Mouse (Mus musculus) bone marrow, adult 2 months (tissue): ENCODE data around the gene Frem2. TPM values are rescaled to one million over a fixed set of nuclear protein-coding genes. Genes with fewer than 3 reads are reported as not detected.

Source experiments
- H3K27ac ChIP-seq: fragments of 200-500 bp; 2 replicates; pipeline ENCODE4 v1.5.1; 2012; ENCODE audit warnings: low read depth, mild to moderate bottlenecking, control low read depth, inconsistent platforms, low read length; ENCODE audit not compliant: control insufficient read depth, poor library complexity, insufficient read depth
- H3K4me1 ChIP-seq: fragments of 200-500 bp; 2 replicates; pipeline ENCODE4 v1.6.1; 2011; ENCODE audit warnings: low read length; ENCODE audit not compliant: control insufficient read depth, insufficient read depth
- H3K4me3 ChIP-seq: fragments of 200-500 bp; replicated peaks from 2 replicates; pipeline ENCODE3; 2011; ENCODE audit warnings: mild to moderate bottlenecking, low read depth, low read length, control low read depth; ENCODE audit not compliant: control insufficient read depth
- CTCF ChIP-seq: fragments of 200-500 bp; IDR thresholded peaks from 2 replicates; pipeline ENCODE4 v1.5.1; 2011; ENCODE audit warnings: low read length, control low read depth; ENCODE audit not compliant: control insufficient read depth, insufficient read depth
- POLR2A ChIP-seq: fragments of 200-500 bp; IDR thresholded peaks from 2 replicates; pipeline ENCODE4 v1.6.1; 2011; ENCODE audit warnings: low read depth, mild to moderate bottlenecking, control low read depth, low read length, borderline replicate concordance; ENCODE audit not compliant: control insufficient read depth
- WGBS: fragments of 180-500 bp; shearing (Covaris S2); methylation state at CpG from one replicate; pipeline ENCODE4 v1.1.7; 2018; 5-methylcytosine and 5-hydroxymethylcytosine counted together
- polyA plus RNA-seq: library from polyadenylated mRNA; stranded (reverse); fragments of >200 nt; gene quantifications from 2 replicates; pipeline ENCODE4 v1.2.4, GENCODE M21; 2011; ENCODE audit warnings: low replicate concordance; ENCODE audit not compliant: missing spikeins, insufficient read depth, insufficient read length

The Frem2 gene
- polyA plus RNA-seq, 1 experiment = 0.22 TPM

DNA sequence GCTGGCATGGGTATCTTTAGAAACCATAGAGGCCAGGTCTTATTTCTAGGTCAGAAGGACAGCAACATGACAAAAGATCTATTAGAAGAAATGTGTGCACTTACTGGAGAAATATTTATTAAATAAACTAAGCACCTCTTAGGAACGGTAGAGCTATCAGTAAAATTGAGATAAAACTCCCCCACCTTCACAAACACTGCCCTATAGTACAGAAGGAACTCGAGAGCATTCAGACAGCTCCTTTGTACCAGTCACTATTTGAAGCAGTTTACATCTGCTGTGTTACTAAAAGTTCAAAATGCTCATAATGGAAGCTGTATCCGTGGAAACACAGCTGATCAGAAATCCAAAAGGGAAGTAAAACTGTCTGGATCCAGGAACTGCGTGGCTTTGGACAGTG is 26.5 kb downstream of the Frem2 start:
- H3K4me3 ChIP-seq = no peak overlapping the region
- TF ChIP-seq POLR2A (no peak), CTCF (no peak)
- 71% methylated on average over 4 of the region's 4 CpGs for WGBS
- H3K27ac ChIP-seq = no peak overlapping the region
- no peaks in the 10 kb centered on the region for H3K4me1 ChIP-seq

GRCm38 (mm10) chr3:53629966-53630365 is 27.2 kb downstream of the Frem2 start:
- 58% methylated on average over 5 of the region's 5 CpGs for WGBS
- Histone ChIP-seq H3K27ac (no peak overlapping the region), H3K4me3 (no peak overlapping the region), H3K4me1 (no peaks in the 10 kb centered on the region)
- TF ChIP-seq CTCF (no peak), POLR2A (no peak)

DNA sequence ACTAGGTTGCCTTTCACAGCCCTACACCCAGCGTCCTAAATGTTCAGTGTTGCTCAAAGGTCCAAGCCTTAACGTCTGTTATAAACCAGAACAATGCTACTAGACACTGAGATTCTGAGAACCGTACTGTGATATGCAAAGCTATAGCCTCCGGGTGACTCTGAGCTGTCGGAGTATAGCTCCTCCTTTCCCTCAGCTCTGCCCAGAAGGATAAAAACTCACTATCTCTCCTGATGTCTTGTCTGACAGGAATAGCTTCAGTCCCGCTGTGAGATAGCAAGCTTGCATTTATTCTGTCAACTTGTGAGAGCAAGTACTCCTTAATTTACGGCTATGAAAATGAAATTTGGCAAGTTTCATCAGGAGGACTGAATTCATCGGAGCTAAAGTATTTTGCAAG is 33.9 kb downstream of the Frem2 start:
- 80% methylated on average over 8 of the region's 8 CpGs for WGBS
- Histone ChIP-seq H3K4me1 (no peaks in the 10 kb centered on the region), H3K27ac (no peak overlapping the region), H3K4me3 (no peak overlapping the region)
- TF ChIP-seq POLR2A (no peak), CTCF (no peak)

DNA sequence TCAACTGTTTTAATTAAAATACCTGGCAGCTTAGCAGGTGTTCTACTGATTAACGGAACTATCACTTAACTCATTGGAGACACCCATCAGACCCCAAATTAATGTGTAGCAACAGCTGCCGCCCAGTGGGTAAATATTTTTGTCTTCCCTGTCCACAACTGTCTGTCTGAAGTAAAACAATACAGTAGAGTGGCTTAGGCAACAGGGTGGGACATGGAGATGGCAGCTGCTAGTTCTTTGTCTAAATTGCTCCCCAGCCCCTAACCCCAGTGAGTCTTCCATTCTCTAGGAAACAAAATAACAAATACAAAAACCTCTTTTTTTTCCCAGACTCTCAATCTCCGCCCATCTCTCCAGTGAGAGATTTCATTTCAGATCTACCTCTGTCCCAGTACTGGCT is 36.2 kb downstream of the Frem2 start:
- no peak for TF ChIP-seq CTCF
- no peak for TF ChIP-seq POLR2A
- no peaks in the 10 kb centered on the region for H3K4me1 ChIP-seq
- WGBS = 78% methylated on average over 3 of the region's 3 CpGs
- H3K4me3 ChIP-seq = no peak overlapping the region
- no peak overlapping the region for H3K27ac ChIP-seq

DNA sequence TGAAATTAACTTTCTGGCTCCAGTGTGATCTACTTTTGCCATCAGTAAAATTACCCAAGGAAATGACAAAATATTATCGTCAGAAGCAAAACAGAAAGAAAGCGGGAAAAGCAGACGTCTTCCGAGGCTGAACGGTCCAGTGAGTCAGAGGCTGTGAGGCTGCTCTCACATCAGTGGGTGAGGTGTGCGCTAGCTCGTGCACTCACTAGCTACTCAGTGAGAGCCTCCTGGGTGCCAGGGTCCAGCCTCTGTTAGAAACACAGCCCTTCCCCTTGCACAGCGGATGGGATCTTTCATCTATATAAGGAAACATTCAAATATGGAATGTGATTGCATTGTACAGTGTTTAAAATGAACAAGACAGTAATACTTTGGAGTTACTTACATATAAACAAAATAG is 36.8 kb downstream of the Frem2 start:
- H3K4me1 ChIP-seq = no peaks in the 10 kb centered on the region
- 88% methylated on average over 8 of the region's 8 CpGs for WGBS
- TF ChIP-seq CTCF (no peak), POLR2A (no peak)
- no peak overlapping the region for H3K27ac ChIP-seq
- H3K4me3 ChIP-seq = no peak overlapping the region

DNA sequence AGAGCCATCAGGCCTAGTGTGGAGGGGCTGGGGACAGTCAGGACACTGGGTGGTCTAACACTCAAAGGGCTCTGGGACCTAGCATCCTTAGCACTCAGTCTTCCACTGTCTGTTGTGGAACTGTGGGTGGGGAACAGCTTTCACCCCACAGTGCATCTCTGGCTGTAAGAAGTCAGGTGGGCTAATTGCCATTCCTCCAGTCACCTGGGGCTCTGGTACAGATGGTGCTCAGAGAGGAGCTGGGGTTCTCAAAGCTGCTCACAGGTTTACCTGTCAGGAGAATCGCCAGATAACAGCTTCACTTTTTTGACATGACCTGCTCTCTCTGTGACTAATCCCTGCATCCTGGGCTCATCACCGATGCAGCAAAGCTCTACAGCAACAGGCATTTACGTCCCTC is 46.0 kb downstream of the Frem2 start:
- no peak for TF ChIP-seq CTCF
- Histone ChIP-seq H3K4me1 (no peaks in the 10 kb centered on the region), H3K27ac (no peak overlapping the region), H3K4me3 (no peak overlapping the region)
- WGBS = 74% methylated on average over 3 of the region's 3 CpGs

DNA sequence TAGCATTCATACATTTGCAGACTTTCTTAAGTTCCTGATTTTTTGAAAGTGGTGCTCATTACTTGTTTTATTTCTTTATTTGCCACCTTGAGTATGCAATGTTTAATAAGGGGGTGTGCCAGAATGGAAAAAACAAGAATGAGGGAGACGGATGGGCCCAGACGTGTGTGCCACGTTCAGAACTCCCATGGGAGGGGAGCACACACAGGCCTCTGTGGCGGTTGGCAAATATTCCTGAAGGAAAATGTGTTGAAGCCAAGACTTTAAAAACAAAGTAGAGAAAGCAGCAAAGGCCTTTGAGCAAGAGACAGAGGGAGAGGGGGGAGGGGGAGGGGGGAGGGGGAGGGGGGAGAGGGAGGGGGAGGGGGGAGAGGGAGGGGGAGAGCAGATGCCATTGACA is 47.3 kb downstream of the Frem2 start:
- no peak for TF ChIP-seq CTCF
- TF ChIP-seq POLR2A = no peak
- 77% methylated on average over 4 of the region's 4 CpGs for WGBS
- H3K4me3 ChIP-seq = no peak overlapping the region
- H3K4me1 ChIP-seq = no peaks in the 10 kb centered on the region
- no peak overlapping the region for H3K27ac ChIP-seq

DNA sequence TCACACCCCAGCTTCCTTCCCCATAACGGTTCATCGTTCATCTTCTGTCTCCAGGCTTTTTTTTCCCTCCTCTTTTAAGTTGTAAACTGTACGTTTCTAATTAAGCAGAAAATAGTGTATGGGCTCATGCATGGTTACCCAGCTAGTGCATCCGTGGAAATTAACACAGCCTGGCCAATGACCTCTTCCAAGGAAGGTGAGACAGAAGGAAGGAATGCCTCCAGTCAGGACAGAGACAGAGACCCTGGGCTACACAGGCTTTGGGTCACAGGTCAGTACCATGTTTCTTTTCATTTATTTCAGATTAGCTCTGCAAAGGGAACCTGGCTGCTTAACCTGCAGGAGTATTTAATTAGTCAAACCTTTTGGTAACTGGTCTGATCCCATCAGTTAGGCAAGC is 57.0 kb downstream of the Frem2 start:
- 51% methylated on average over 4 of the region's 4 CpGs for WGBS
- Histone ChIP-seq H3K4me1 (no peaks in the 10 kb centered on the region), H3K27ac (no peak overlapping the region), H3K4me3 (no peak overlapping the region)
- TF ChIP-seq POLR2A (no peak), CTCF (no peak)

- Histone ChIP-seq H3K4me3 (no peak overlapping the region), H3K4me1 (no peaks in the 10 kb centered on the region), H3K27ac (no peak overlapping the region)
- 66% methylated on average over 7 of the region's 7 CpGs for WGBS
- TF ChIP-seq CTCF (no peak), POLR2A (no peak)
These were observed 57.8 kb downstream of the Frem2 start for GRCm38 (mm10) chr3:53599315-53599714.

DNA sequence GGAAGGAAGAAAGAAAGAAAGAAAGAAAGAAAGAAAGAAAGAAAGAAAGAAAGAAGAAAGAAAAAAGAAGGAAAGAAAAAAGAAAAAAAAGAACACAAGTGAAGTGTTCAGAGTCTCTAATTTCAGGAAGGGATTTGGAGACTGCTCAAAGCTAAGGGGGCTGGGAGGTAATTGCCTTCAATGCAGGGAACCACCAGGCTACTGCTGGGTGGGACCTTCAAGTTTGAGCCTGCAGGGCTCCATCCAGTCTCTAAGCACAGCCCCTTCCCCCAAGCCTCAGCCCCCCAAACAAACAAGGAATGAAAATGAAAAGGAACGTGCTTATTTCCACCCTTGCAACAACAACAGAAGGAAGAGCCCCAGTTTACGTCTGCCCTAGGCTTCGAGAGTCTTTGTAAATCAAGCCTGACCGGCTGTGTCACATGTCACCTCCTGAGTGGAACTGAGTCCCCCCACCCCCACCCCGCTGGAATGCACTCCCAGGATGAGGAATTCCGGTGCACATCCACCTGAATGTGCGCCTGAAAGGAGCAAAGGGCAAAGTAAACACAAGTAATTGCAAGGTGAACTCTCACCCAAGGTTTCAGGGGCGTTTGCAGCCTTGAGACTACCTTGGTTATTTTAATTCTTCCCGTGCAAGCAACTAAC is 58.9 kb downstream of the Frem2 start:
- Histone ChIP-seq H3K27ac (no peak overlapping the region), H3K4me3 (no peak overlapping the region), H3K4me1 (no peaks in the 10 kb centered on the region)
- TF ChIP-seq CTCF (no peak), POLR2A (no peak)
- 44% methylated on average over 9 of the region's 9 CpGs for WGBS
